Mouse (Mus musculus) midbrain, embryonic 15.5 days (tissue): ENCODE results near the gene C2. TPM values are rescaled to one million over a fixed set of nuclear protein-coding genes. Genes with fewer than 3 reads are reported as not detected.
"Not testable (repeated sequence)": the region's sequence is repeated elsewhere in the genome, so short reads cannot be mapped to it uniquely, and the experiment has no call there.

Source experiments
- ATAC-seq: fragments of 200-750 bp; cut with Nextera tagmentation; replicated peaks from 2 replicates; pipeline ENCODE4 v1.8.0; 2017; ENCODE audit warnings: moderate TSS enrichment
- H3K27ac ChIP-seq: fragments of 300-500 bp; sonication (generic); 2 replicates; pipeline ENCODE4 v1.5.1; 2015; ENCODE audit warnings: mild to moderate bottlenecking, inconsistent platforms
- H3K27me3 ChIP-seq: fragments of 300-500 bp; sonication (generic); replicated peaks from 2 replicates; pipeline ENCODE4 v1.6.1; 2015; ENCODE audit warnings: inconsistent platforms
- H3K36me3 ChIP-seq: fragments of 300-500 bp; sonication (generic); replicated peaks from 2 replicates; pipeline ENCODE4 v1.6.1; 2015; ENCODE audit warnings: inconsistent platforms
- H3K4me1 ChIP-seq: fragments of 300-500 bp; sonication (generic); 2 replicates; pipeline ENCODE4 v1.6.1; 2015; ENCODE audit warnings: inconsistent platforms
- H3K4me2 ChIP-seq: fragments of 300-500 bp; sonication (generic); 2 replicates; pipeline ENCODE4 v1.6.1; 2015; ENCODE audit warnings: inconsistent platforms, mild to moderate bottlenecking, moderate library complexity
- H3K4me3 ChIP-seq: fragments of 300-500 bp; sonication (generic); 2 replicates; pipeline ENCODE4 v1.5.1; 2015; ENCODE audit warnings: mild to moderate bottlenecking, inconsistent platforms
- H3K9ac ChIP-seq: fragments of 300-500 bp; sonication (generic); 2 replicates; pipeline ENCODE4 v1.6.1; 2015; ENCODE audit warnings: mild to moderate bottlenecking, inconsistent platforms
- H3K9me3 ChIP-seq: fragments of 300-500 bp; sonication (generic); 2 replicates; pipeline ENCODE4 v1.6.1; 2016; ENCODE audit warnings: inconsistent platforms
- WGBS: fragments of 180-500 bp; shearing (Covaris S2); methylation state at CpG from one replicate; pipeline ENCODE4 v1.1.7; 2015; ENCODE audit warnings: mixed read lengths; 5-methylcytosine and 5-hydroxymethylcytosine counted together
- polyA plus RNA-seq: library from polyadenylated mRNA; unstranded; fragments of >200 nt; fragmentation: Nextera tagmentation; extraction: Ambion mirVana; gene quantifications from 2 replicates; pipeline ENCODE4 v1.2.1, GENCODE M21; 2015

Gene C2
- polyA plus RNA-seq, 1 experiment from 2014 or later: 2.1 TPM

- not testable (repeated sequence) for H3K4me2 ChIP-seq, H3K9me3 ChIP-seq, H3K9ac ChIP-seq, ATAC-seq, H3K27ac ChIP-seq, H3K4me3 ChIP-seq, H3K27me3 ChIP-seq
- 91% methylated on average over 9 of the region's 10 CpGs for WGBS
- Histone ChIP-seq H3K4me1 (peaks cover 31% of the 10 kb centered on the region), H3K36me3 (peaks cover 25% of the 10 kb centered on the region)
These were observed 3.9 kb upstream of the C2 start for GRCm38 (mm10) chr17:34901948-34902347.

- peak overlapping the region; percentile 93; the same call in 1 of the 2 replicates for H3K4me3 ChIP-seq
- peak overlapping the region; percentile 91; the same call in 1 of the 2 replicates for H3K4me2 ChIP-seq
- H3K9me3 ChIP-seq, ATAC-seq, H3K9ac ChIP-seq, H3K27me3 ChIP-seq, H3K27ac ChIP-seq: not testable (repeated sequence)
- peaks cover 42% of the 10 kb centered on the region for H3K4me1 ChIP-seq
- peaks cover 17% of the 10 kb centered on the region for H3K36me3 ChIP-seq
These were observed 2.8 kb upstream of the C2 start for GRCm38 (mm10) chr17:34900826-34901225.

- 3% methylated on average over 5 of the region's 5 CpGs for WGBS
- no peak for ATAC-seq
- Histone ChIP-seq H3K4me3 (peak overlapping the region; percentile 93), H3K27me3 (no peaks in the 10 kb centered on the region), H3K4me2 (peak overlapping the region; percentile 91), H3K9me3 (no peaks in the 10 kb centered on the region), H3K36me3 (peaks cover 7% of the 10 kb centered on the region), H3K9ac (peak overlapping the region; percentile 97), H3K4me1 (peaks cover 48% of the 10 kb centered on the region), H3K27ac (peak overlapping the region; percentile 97; the same call in 1 of the 2 replicates)
These were observed 1.8 kb upstream of the C2 start for GRCm38 (mm10) chr17:34899890-34900243.

GRCm38 (mm10) chr17:34899053-34899889 lies 1.2 kb upstream of the C2 start:
- H3K4me2 ChIP-seq: peak overlapping the region; percentile 91
- H3K36me3 ChIP-seq: 0 out of 2 replicates have a peak, but pooled peaks cover 3% of the 10 kb centered on the region
- WGBS: under 1% methylated on average over 36 of the region's 45 CpGs
- peak overlapping the region; percentile 97 for H3K27ac ChIP-seq
- H3K9me3 ChIP-seq: no peaks in the 10 kb centered on the region
- H3K27me3 ChIP-seq: no peaks in the 10 kb centered on the region
- no peak for ATAC-seq
- peaks cover 48% of the 10 kb centered on the region for H3K4me1 ChIP-seq
- H3K9ac ChIP-seq: peak overlapping the region; percentile 97
- H3K4me3 ChIP-seq: peak overlapping the region; percentile 93

GRCm38 (mm10) chr17:34898706-34899052 lies 614 bp upstream of the C2 start:
- Histone ChIP-seq H3K4me2 (peak overlapping the region; percentile 91), H3K4me3 (peak overlapping the region; percentile 93), H3K27ac (peak overlapping the region; percentile 97), H3K9me3 (no peaks in the 10 kb centered on the region), H3K27me3 (no peaks in the 10 kb centered on the region), H3K36me3 (0 out of 2 replicates have a peak, but pooled peaks cover 3% of the 10 kb centered on the region), H3K4me1 (peaks cover 51% of the 10 kb centered on the region), H3K9ac (peak overlapping the region; percentile 97)
- ATAC-seq: no peak
- WGBS: 7% methylated on average over 3 of the region's 47 CpGs

GRCm38 (mm10) chr17:34897373-34898159 lies 499 bp downstream of the C2 start:
- Histone ChIP-seq H3K9ac (peak overlapping the region; percentile 97), H3K4me2 (peak overlapping the region; percentile 91), H3K27me3 (no peaks in the 10 kb centered on the region), H3K27ac (peak overlapping the region; percentile 97), H3K36me3 (0 out of 2 replicates have a peak, but pooled peaks cover 3% of the 10 kb centered on the region), H3K4me1 (peaks cover 56% of the 10 kb centered on the region), H3K4me3 (peak overlapping the region; percentile 93), H3K9me3 (no peaks in the 10 kb centered on the region)
- no peak for ATAC-seq
- WGBS: 21% methylated on average over 10 of the region's 10 CpGs

- WGBS: 81% methylated on average over 17 of the region's 17 CpGs
- peak overlapping the region; percentile 81 for H3K4me3 ChIP-seq
- no peaks in the 10 kb centered on the region for H3K27me3 ChIP-seq
- H3K4me2 ChIP-seq: peak overlapping the region; percentile 91
- H3K9ac ChIP-seq: no peak overlapping the region
- ATAC-seq: no peak
- H3K36me3 ChIP-seq: 0 out of 2 replicates have a peak, but pooled peaks cover 3% of the 10 kb centered on the region
- peaks cover 56% of the 10 kb centered on the region for H3K4me1 ChIP-seq
- H3K27ac ChIP-seq: peak overlapping the region; percentile 95
- no peaks in the 10 kb centered on the region for H3K9me3 ChIP-seq
These were observed 1.7 kb downstream of the C2 start for GRCm38 (mm10) chr17:34896366-34896765.

GRCm38 (mm10) chr17:34895724-34896123 lies 2.3 kb downstream of the C2 start:
- 89% methylated on average over 15 of the region's 15 CpGs for WGBS
- Histone ChIP-seq H3K4me3 (peak overlapping the region; percentile 81), H3K9me3 (no peaks in the 10 kb centered on the region), H3K27me3 (no peaks in the 10 kb centered on the region), H3K4me1 (peaks cover 50% of the 10 kb centered on the region), H3K4me2 (peak overlapping the region; percentile 91), H3K36me3 (0 out of 2 replicates have a peak, but pooled peaks cover 3% of the 10 kb centered on the region), H3K9ac (peak overlapping the region; percentile 92), H3K27ac (peak overlapping the region; percentile 95)
- no peak for ATAC-seq

GRCm38 (mm10) chr17:34894801-34895530 lies 3.1 kb downstream of the C2 start:
- no peaks in the 10 kb centered on the region for H3K9me3 ChIP-seq
- no peaks in the 10 kb centered on the region for H3K27me3 ChIP-seq
- 0 out of 2 replicates have a peak, but pooled peaks cover 3% of the 10 kb centered on the region for H3K36me3 ChIP-seq
- 4% methylated on average over 51 of the region's 51 CpGs for WGBS
- peak overlapping the region; percentile 92 for H3K9ac ChIP-seq
- peak overlapping the region; percentile 81 for H3K4me3 ChIP-seq
- peak; percentile 57 for ATAC-seq
- H3K4me2 ChIP-seq: peak overlapping the region; percentile 91
- H3K27ac ChIP-seq: peak overlapping the region; percentile 95
- peaks cover 42% of the 10 kb centered on the region for H3K4me1 ChIP-seq

GRCm38 (mm10) chr17:34894074-34894597 lies 3.9 kb downstream of the C2 start:
- peak overlapping the region; percentile 95 for H3K27ac ChIP-seq
- under 1% methylated on average over 23 of the region's 51 CpGs for WGBS
- peaks cover 34% of the 10 kb centered on the region for H3K4me1 ChIP-seq
- peak; percentile 89 for ATAC-seq
- H3K9me3 ChIP-seq: no peaks in the 10 kb centered on the region
- peak overlapping the region; percentile 91 for H3K4me2 ChIP-seq
- H3K36me3 ChIP-seq: 0 out of 2 replicates have a peak, but pooled peaks cover 3% of the 10 kb centered on the region
- peak overlapping the region; percentile 81 for H3K4me3 ChIP-seq
- H3K27me3 ChIP-seq: no peaks in the 10 kb centered on the region
- H3K9ac ChIP-seq: peak overlapping the region; percentile 92

- Histone ChIP-seq H3K27ac (peak overlapping the region; percentile 95), H3K36me3 (0 out of 2 replicates have a peak, but pooled peaks cover 3% of the 10 kb centered on the region), H3K27me3 (no peaks in the 10 kb centered on the region), H3K4me1 (peaks cover 34% of the 10 kb centered on the region), H3K4me2 (peak overlapping the region; percentile 91), H3K9ac (peak overlapping the region; percentile 49), H3K4me3 (peak overlapping the region; percentile 81), H3K9me3 (no peaks in the 10 kb centered on the region)
- no peak for ATAC-seq
- WGBS: 75% methylated on average over 12 of the region's 12 CpGs
These were observed 4.8 kb downstream of the C2 start for GRCm38 (mm10) chr17:34893072-34893824.
